Mouse (Mus musculus) thymus, adult 2 months (tissue): ENCODE results near the gene Cbfa2t2. TPM values are rescaled to one million over a fixed set of nuclear protein-coding genes. Genes with fewer than 3 reads are reported as not detected.

ENCODE experiments used
- DNase-seq: peaks from one replicate; pipeline ENCODE4 v3.0.0; 2021
- H3K27ac ChIP-seq: fragments of 200-500 bp; 2 replicates; pipeline ENCODE4 v1.5.1; 2012; ENCODE audit warnings: low read length, control low read depth; ENCODE audit not compliant: control insufficient read depth, insufficient read depth
- H3K27me3 ChIP-seq: fragments of 200-500 bp; 2 replicates; pipeline ENCODE4 v1.6.1; 2012; ENCODE audit warnings: mild to moderate bottlenecking, low read length, moderate library complexity, mixed read lengths; ENCODE audit not compliant: control insufficient read depth, insufficient read depth
- H3K36me3 ChIP-seq: fragments of 200-500 bp; 2 replicates; pipeline ENCODE4 v1.6.1; 2012; ENCODE audit warnings: mild to moderate bottlenecking, low read length, moderate library complexity; ENCODE audit not compliant: control insufficient read depth, insufficient read depth
- H3K4me1 ChIP-seq: fragments of 200-500 bp; replicated peaks from 2 replicates; pipeline ENCODE4 v1.6.1; 2012; ENCODE audit warnings: low read length; ENCODE audit not compliant: control insufficient read depth, insufficient read depth
- H3K4me3 ChIP-seq: fragments of 200-500 bp; 2 replicates; pipeline ENCODE4 v1.5.1; 2012; ENCODE audit warnings: mild to moderate bottlenecking, low read length, control low read depth, moderate library complexity; ENCODE audit not compliant: control insufficient read depth, insufficient read depth
- CTCF ChIP-seq: fragments of 200-500 bp; IDR thresholded peaks from 2 replicates; pipeline ENCODE4 v1.5.1; 2012; ENCODE audit warnings: mild to moderate bottlenecking, control low read depth, low read length, moderate library complexity, borderline replicate concordance; ENCODE audit not compliant: control insufficient read depth, poor library complexity, insufficient read depth; ENCODE audit errors: extremely low read depth
- POLR2A ChIP-seq: fragments of 200-500 bp; IDR thresholded peaks from 2 replicates; pipeline ENCODE4 v1.6.1; 2012; ENCODE audit warnings: mild to moderate bottlenecking, low read length, control low read depth, moderate library complexity; ENCODE audit not compliant: control insufficient read depth, poor library complexity, insufficient read depth; ENCODE audit errors: extremely low read depth
- WGBS: fragments of 180-500 bp; shearing (Covaris S2); methylation state at CpG from one replicate; pipeline ENCODE4 v1.1.7; 2018; 5-methylcytosine and 5-hydroxymethylcytosine counted together
- polyA plus RNA-seq: library from polyadenylated mRNA; depleted of rRNA; stranded (reverse); fragments of >200 nt; gene quantifications from 2 replicates; pipeline ENCODE4 v1.2.3, GENCODE M21; 2012; rRNA removed

Gene Cbfa2t2
- 27.6 and 30.1 TPM in 2 replicates for polyA plus RNA-seq

DNA sequence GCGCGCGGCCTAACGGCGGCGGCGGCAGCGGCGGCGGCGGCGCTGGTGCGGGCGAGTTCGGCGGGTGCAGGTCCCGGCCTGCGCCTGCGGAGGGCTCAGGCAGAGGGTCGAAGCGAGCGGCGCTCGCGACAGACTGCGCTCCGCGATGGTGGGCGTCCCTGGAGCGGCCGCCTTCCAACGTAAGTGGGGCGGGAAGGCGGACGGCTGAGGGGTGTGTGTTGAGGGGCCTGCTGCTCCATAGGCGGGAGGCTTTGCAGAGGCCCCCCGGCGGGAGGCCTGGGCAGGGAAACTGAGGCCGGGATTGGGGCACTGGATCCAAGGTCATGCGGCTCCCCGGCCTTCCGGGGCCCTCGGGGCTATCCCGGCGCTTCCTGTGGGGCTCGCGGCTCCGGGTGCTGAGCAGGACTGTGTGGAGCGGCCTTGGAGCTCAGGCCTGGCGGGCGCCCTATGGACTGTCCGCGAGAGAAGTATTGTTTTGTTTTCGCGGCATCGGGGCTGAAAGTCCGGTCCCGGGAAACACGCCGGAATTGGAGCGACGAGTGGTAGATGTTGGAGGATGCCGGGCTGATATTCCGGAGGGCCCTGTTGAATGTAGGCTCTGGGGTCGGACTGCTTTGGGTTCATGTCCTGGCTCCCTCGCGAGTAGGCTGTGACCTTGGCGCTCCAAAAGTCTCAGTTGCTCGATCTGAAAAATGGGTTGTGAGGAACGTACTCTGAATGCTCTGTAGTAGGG lies at the start of gene Cbfa2t2:
Cbfa2t2 (plus strand) TSS at position 24 of the 733 bp plus-strand sequence.
- H3K4me3 ChIP-seq, result peak within 1 kb of the TSS; percentile 96
- H3K27me3 ChIP-seq, result no peaks in the 10 kb centered on the region
- TF ChIP-seq POLR2A, result peak; percentile 16; the same call in 1 of the 2 replicates
- TF ChIP-seq CTCF, result peak; percentile 5; the same call in 1 of the 2 replicates
- under 1% methylated on average over 70 of the region's 70 CpGs for WGBS
- H3K27ac ChIP-seq, result peak within 1 kb of the TSS; percentile 50
- H3K4me1 ChIP-seq, result peaks cover 6% of the 10 kb centered on the region; the same call in 1 of the 2 replicates
- peak; percentile 64 for DNase-seq
- H3K36me3 ChIP-seq, result no peaks in the 10 kb centered on the region

GRCm38 (mm10) chr2:154390180-154390964 lies 45.9 kb upstream of the Cbfa2t2 start:
- TF ChIP-seq POLR2A (no peak), CTCF (no peak)
- Histone ChIP-seq H3K27ac (no peak overlapping the region), H3K4me3 (no peak overlapping the region), H3K4me1 (no peaks in the 10 kb centered on the region), H3K36me3 (no peaks in the 10 kb centered on the region), H3K27me3 (no peaks in the 10 kb centered on the region)
- WGBS, result 94% methylated on average over 11 of the region's 11 CpGs
- DNase-seq, result no peak

GRCm38 (mm10) chr2:154394602-154395001 lies 41.7 kb upstream of the Cbfa2t2 start:
- Histone ChIP-seq H3K4me1 (no peaks in the 10 kb centered on the region), H3K27ac (no peak overlapping the region), H3K36me3 (no peaks in the 10 kb centered on the region), H3K4me3 (no peak overlapping the region), H3K27me3 (no peaks in the 10 kb centered on the region)
- no peak for DNase-seq
- 82% methylated on average over 3 of the region's 3 CpGs for WGBS
- TF ChIP-seq POLR2A, result no peak
- no peak for TF ChIP-seq CTCF

GRCm38 (mm10) chr2:154396529-154396928 lies 39.8 kb upstream of the Cbfa2t2 start:
- H3K27ac ChIP-seq, result no peak overlapping the region
- WGBS, result 83% methylated on average over 2 of the region's 2 CpGs
- H3K27me3 ChIP-seq, result no peaks in the 10 kb centered on the region
- TF ChIP-seq CTCF (no peak), POLR2A (no peak)
- H3K4me3 ChIP-seq, result no peak overlapping the region
- H3K36me3 ChIP-seq, result no peaks in the 10 kb centered on the region
- DNase-seq, result no peak
- H3K4me1 ChIP-seq, result no peaks in the 10 kb centered on the region

DNA sequence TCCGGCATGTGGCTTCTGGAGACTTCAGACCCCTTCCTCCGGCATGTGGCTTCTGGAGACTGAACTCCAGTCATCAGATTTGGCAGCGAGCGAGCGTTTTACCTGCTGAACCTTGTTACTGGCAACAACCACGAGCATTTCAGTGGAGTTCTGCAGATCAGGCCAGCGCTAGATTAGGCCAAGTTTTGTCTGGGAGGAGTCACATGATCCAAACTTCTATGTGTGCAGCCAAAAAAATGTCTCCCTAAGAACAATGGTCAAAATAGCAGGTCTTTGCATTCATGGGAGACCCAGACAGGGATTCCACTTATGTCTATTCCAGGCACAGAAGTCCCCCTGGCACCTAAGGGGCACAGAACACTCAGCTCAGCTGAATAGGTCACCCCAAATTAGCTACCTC lies 38.0 kb upstream of the Cbfa2t2 start:
- no peaks in the 10 kb centered on the region for H3K36me3 ChIP-seq
- WGBS, result 93% methylated on average over 7 of the region's 7 CpGs
- no peak overlapping the region for H3K4me3 ChIP-seq
- no peak overlapping the region for H3K27ac ChIP-seq
- TF ChIP-seq CTCF, result no peak
- no peak for TF ChIP-seq POLR2A
- H3K27me3 ChIP-seq, result no peaks in the 10 kb centered on the region
- DNase-seq, result no peak
- H3K4me1 ChIP-seq, result no peaks in the 10 kb centered on the region

DNA sequence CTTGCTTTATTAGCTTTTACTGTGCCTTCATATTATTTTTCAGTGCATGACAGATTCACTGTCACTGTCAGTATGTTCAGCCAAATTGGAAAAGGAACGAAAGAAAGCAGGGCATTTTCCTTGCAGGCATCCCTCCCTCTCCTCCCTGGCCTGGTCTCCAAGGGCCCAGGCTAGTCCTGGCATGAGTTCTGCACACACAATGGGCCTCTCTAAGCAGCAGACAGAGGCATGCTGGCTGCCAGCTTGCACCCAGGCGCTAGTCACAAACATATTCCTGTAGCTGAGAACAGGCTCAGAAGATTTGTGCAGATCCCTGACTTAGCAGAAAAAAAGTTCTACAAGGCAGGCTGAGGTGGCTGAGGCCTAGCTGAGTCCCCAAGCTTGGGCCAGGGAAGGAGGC lies 37.0 kb upstream of the Cbfa2t2 start:
- no peaks in the 10 kb centered on the region for H3K36me3 ChIP-seq
- TF ChIP-seq CTCF (no peak), POLR2A (no peak)
- no peak overlapping the region for H3K27ac ChIP-seq
- no peaks in the 10 kb centered on the region for H3K27me3 ChIP-seq
- no peaks in the 10 kb centered on the region for H3K4me1 ChIP-seq
- DNase-seq, result no peak
- H3K4me3 ChIP-seq, result no peak overlapping the region
- WGBS, result 94% methylated on average over 2 of the region's 2 CpGs
